Mouse (Mus musculus): ENCODE data around the gene Gucy2c.
"Not testable (repeated sequence)": the region's sequence is repeated elsewhere in the genome, so short reads cannot be mapped to it uniquely, and the experiment has no call there.

Gene Gucy2c

GRCm38 (mm10) chr6:136803093-136803738 lies 21.7 kb upstream of the Gucy2c start:
- DNase-seq: no peak

DNA sequence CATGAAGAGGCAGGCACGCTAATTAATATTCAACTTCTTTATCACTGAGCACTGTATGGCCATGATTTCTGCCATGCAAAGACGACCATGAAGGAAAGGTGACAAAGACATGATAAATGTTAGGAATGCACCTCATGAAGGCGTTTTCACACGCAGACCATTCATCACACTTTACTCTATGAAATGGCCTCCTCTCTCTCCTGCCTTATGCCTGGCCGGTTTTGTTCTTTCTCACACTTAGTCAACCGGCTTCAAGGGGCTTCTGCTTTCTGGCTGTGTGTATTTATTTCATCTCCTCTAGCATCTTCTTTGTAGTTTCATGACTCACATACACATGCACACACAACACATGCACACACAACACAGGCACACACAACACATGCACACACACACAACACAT lies 19.7 kb upstream of the Gucy2c start:
- DNase-seq: no peak

- no peak for DNase-seq
Observed at GRCm38 (mm10) chr6:136800710-136801109, 19.1 kb upstream of the Gucy2c start.

DNA sequence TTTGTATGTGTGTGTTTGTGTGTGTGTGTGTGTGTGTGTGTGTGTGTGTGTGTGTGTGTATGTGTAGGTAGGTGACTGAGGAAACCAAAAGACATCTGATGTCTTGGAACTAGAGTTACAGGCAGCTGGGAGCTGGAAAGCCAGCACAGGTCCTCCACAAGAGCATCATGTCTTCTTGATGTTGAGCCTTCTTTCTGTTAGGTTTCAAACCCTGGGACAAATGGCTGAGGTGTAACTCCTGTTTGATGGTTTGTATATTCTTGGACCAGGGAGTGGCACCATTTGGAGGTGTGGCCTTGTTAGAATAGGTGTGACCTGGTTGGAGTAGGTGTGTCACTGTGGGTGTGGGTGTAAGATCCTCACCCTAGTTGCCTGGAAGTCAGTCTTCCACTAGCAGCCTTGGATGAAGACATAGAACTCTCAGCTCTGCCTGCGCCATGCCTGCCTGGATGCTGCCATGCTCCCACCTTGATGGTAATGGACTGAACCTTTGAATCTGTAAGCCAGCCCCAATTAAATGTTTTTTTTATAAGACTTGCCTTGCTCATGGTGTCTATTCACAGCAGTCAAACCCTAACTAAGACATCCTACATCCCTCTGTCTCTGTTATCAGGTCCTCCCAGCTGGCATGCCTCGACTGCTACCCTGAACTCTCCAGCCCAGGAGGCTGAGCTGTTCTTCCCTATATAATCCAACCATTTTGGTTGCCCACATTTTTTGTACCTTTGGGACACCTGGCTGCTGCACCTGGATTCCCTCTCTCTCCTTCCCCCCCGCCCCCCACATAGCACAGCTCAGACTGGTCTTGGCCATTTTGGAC lies 16.5 kb upstream of the Gucy2c start:
- not testable (repeated sequence) for DNase-seq

GRCm38 (mm10) chr6:136795850-136796249 lies 14.3 kb upstream of the Gucy2c start:
- DNase-seq: no peak

GRCm38 (mm10) chr6:136795110-136795509 lies 13.5 kb upstream of the Gucy2c start:
- DNase-seq: no peak

DNA sequence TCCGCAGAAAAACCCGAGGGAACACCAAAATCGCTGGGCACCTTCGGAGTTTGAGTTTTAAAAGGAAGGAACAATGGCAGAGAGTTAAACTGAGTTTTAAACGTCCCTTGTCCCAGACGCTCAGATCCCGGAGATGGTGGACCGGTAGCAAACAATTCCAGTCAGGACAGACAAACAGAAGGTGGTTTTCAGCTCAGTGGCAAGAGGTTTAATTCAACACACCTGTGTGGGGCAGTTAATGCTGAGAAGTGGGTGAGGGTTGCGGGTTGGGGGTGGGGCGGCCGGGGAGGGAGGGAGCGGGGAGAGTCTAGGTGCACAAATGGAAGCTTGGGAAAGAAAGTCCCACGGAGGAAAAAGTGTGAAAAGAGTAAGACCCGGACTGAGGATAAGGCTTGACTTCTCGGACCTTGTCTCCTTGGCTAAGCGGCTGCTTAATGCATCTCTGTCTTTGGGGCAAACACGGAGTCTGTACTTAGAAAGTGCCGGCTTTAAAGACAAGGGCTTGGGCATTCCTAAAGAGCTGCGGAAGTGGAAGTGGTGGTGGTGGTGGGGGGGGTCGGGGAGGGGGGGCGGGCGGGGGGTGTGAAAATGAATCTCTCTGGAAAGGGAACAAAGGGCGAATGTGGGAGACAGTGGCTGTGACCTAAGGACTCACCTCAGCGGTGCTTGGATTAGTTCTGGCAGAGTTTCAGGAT lies 12.4 kb upstream of the Gucy2c start:
- no peak for DNase-seq

DNA sequence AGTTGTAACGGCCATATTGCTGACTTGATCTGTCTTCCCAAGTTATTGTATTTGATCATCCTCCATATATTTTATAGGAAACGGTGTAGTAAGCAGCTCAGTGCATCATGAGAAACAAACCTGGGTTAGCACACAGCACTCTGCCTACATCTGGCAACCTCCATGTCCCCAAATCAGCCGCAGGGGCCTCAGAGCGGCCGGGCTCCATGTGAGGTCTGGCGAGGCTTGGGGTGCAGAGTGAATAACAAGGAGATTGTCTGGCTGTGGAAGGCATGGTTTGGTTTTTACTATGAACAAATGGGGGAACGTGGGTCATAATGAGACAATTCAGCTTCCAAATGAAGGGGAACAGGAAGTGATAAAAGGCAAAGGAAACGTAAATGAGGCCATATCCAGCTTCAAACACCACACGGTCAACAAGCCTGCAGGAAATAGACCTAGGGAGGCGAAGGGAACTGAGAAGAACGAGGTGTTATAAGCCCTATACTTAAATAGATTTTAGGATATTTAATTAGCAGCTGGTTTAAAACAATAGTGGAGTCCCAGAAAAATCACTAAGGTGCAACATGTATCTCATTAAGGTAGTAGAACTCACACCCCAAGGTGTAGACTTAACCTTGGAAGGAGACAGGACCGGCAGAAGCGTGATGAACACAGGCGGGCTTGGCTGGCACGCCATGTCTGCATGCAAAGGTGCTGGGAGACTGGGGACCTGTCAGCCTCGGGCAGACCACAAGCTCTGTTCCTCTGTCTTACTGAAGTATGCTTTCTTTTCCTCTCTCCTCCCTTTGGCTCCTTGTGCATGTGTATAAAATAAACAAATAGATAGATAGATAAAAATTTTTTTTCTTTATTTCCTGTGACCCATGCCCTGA lies 11.6 kb upstream of the Gucy2c start:
- DNase-seq: no peak

DNA sequence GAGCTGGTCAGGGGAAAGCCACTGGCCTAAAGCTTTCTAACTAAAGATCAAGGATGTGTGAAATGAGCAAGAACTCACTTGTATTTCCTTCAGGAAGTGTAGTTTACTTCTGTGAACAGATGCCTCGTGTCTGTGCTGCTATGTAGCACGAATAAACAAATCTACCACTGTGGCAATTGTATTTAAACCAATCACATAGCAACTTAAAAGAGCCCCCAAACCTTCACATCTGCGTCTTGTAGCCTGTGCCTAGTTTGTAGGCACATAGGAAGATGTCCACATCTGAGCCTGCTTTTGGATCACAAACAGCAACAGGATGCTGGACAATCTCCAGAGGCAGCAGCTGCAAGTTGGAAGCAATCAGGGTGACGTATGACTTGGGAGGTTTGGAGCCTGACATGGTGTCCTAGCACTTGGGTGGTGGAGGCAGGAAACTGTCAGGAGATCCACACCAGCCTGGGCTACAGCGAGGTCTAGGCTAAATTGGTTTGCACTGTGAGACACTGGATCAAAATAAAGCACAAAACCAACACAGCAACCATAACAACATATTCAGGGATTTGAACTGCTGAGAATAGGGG lies 7.9 kb upstream of the Gucy2c start:
- DNase-seq: peak; percentile 91

GRCm38 (mm10) chr6:136782761-136783160 lies 1.2 kb upstream of the Gucy2c start:
- DNase-seq: no peak

DNA sequence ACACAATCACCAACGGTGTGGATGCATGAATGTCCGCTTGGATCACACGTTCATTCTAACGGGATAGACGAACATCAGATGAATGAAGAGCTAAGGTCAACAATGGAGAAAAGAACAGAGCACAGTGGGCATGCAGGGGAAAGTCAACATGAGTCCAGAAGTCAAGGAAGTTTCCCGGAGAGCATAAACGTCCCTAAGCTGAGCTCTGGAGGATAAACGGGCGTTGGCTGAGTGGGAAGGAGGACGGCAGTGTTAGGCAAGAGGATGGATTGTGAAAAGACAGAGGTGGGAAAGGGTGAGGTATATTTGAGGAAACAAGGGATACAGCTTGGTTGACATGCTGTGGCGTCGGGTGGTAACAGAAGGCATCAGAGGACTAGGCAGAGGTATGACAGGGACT lies 581 bp upstream of the Gucy2c start:
- DNase-seq: no peak

GRCm38 (mm10) chr6:136776392-136776791 lies 5.2 kb downstream of the Gucy2c start:
- no peak for DNase-seq

DNA sequence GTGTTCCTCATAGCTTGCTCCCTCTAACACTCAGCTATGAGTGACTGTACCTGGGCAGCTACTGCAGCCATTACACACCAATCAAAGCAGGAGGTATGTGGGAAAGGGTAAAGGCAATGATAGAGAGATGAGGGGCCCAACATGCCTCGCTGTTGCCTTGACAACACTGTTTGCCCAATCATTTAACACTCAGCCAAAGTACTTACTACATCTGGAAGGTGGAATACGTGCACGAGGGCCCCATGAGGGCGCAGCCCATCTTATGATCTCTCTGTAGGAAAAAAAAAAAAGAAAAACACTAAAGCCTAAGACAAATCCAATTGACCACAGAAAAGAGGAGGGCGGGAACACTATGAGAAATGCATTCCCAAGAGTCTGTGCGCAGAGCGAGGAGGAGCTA lies 11.7 kb downstream of the Gucy2c start:
- no peak for DNase-seq

DNA sequence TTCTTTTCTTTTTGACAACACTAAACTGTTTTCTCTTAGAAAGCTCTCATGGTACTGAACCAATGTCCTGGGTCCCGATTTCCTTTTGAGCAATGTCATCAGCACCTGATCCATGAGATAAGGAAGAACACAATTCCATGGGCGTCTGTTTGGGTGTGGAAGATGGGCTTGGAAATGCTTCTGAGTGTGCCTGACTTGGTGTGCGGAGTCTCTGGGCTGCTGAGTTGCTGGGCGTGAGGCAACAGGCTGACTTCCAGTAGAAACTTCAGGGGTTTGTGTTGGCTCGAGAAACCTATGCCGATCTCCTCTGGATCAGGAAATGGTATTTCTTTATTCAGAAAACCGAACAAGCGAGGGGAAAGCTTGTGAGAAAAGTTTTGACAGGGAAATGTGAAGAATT lies 12.4 kb downstream of the Gucy2c start:
- no peak for DNase-seq

DNA sequence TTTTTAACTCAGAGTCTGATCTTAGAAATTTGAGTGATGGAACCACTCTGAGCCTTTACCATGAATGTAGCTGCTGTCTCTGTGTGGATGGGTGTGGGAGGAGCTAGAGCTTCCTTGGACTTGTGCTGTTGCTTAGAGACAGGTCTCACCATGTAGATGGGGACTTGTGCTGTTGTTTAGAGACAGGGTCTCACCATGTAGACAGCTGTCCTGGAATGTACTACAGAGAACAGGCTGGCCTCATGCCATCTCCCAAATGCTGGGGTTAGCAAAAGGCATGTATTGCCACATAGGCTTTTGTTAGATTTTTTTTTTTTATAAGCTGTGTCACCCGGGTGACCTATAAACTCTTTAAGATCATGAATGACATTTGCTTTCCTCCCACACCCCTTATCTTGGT lies 17.7 kb downstream of the Gucy2c start:
- DNase-seq: peak; percentile 56

GRCm38 (mm10) chr6:136750567-136750966 lies 31.0 kb downstream of the Gucy2c start:
- no peak for DNase-seq

DNA sequence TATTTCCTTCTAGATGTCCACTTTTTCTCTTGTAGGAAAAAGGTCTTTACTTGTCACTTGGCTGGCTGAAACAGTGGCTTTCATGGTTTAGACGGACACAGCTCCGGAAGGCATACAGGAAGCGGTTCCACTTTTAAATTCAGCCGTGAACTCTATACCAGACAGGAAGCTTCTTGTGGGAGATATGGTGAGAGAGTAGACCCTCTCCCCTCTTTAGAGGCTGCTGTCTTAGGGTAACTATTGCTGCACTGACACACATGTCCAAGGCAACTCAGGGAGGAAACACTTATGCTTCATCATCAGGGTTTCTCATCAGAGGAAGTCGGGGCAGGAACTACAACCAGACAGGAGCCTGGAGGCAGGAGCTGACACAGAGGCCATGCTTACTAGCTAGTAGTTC lies 36.0 kb downstream of the Gucy2c start:
- DNase-seq: no peak

DNA sequence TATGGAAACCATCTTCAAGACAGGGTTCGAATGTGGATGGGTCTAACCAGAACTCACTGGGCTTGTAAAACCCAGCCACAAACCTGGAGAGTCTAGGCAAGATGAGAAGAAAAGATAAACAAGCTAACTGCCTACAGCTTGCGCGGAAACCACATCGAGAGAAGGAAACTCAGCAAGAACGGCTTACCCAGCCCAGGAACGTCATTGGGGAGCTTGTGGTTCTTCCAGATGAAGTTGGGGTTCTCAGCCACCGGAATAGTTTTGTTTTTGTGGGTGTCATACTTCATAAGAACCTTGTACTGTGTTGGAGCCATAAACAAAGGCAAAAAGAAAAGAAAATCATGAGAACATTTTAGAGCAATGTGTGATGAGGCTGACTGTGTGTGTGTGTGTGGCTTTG lies 37.8 kb downstream of the Gucy2c start:
- no peak for DNase-seq

DNA sequence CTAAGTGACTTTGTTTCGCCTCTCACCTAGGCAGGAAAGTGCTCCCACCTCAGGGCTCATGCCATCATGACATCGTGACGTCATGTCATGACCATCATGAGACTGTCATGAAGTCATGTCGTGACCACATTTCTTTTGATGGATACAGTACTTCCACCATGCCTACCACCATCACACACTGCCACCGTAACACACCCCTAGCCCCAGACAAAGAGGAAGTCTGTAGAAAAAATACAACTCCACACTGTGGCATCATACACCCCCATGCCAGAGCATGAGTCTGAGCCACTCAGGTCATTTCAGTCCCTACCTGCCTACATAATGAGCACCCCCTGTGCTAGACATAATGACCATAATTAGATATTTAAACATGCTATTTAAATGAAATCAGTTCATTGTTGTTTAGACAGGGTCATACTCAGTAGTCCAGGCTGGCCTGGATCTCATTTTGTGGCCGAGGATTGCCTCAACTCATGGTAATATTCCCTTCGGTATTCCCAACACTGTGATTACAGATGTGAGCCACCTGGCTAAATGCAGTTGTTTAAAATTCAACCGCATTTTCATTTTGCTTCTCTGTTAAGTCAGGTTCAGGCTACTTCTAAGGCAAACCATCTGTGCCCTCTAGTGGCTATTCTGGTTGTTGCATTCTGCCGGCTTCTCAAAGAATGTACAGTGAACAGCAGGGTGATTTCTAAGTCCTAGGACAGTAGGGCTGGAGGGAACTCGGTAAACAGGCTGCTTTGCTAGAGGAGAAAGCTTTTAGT lies 39.0 kb downstream of the Gucy2c start:
- DNase-seq: peak; percentile 93

DNA sequence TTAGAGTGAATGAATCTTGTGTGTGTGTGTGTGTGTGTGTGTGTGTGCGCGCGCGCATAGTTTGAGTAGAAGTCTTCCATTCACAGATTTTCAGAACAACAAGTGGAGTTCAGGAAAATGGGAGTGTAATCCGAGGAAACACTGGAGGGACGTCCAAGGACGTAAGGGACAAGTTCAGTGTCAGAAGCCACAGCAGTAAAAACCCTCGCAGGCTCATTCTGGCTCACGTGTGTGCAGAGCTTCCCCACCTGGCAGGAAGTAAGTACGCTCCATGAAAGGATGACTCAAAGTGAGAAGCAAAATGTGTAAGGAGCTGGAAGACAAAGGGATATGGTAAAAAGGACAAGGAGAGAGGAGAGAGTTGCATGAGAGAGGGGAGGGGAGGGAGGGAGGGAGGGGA lies 40.3 kb downstream of the Gucy2c start:
- DNase-seq: no peak

GRCm38 (mm10) chr6:136735766-136736165 lies 45.8 kb downstream of the Gucy2c start:
- DNase-seq: no peak

DNA sequence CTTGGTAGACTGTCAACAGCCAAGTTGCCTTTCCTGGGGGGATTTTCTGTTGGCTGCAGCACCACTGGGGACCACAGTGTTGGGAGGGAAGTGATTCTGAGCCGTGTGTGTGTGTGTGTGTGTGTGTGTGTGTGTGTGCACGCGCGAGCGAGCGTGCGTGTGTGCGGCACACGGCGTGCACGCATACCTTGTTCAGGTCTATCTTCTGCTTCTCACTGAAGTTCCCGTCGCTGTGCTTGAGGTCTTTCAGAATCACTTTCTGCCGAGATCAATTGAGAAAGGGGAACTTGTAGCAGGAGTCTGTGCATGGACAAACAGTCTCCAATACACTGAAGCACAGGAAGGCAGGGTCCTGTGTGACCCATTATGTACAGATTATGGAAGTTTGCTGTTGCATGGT lies 53.4 kb downstream of the Gucy2c start:
- DNase-seq: no peak

Measured in lung, postnatal 10 days (tissue).